Mouse (Mus musculus) ovary, postnatal 36 days (tissue): Measurements from ENCODE around the gene Cenpf.
"Not testable (repeated sequence)": the region's sequence is repeated elsewhere in the genome, so short reads cannot be mapped to it uniquely, and the experiment has no call there.

ENCODE experiments used
- DNase-seq: peaks from one replicate; pipeline ENCODE4 v3.0.0; 2022; ENCODE audit warnings: low spot score, mixed read lengths

Cenpf gene

DNA sequence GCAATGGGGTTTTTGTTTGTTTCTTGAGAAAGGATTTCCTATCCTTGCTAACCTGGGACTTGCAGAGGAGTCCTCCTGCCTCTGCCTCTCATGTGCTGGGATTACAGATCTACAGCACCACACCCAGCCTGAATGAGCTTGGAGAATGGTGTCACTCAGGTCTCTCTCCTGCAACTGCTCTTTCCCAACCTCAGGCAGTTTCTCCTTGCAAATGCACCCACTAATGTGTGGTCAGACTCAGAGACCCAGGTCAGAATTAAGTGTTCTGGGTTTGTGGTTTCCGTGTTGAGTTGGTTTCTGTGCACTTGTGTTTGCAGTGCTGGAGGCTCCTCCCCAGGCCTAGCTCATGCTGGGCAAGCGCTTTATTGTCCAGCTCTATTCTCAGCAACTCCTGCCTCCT lies 6.5 kb upstream of the Cenpf start:
- DNase-seq, result no peak

DNA sequence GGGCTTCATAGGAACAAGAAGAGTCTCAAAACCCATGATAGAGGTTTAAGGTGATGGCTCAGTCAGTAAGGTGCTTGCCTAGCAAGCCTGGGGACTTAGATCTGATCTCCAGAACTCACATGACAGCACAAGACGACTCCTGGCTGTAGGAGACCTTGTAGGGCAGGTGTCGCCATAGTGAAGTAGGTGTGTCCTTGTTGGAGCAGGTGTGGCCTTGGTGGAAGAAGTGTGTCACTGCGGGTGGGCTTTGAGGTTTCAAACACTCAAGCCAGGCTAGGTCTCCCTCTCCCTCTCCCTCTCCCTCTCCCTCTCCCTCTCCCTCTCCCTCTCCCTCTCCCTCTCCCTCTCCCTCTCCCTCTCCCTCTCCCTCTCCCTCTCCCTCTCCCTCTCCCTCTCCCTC lies 4.6 kb upstream of the Cenpf start:
- DNase-seq, result not testable (repeated sequence)

DNA sequence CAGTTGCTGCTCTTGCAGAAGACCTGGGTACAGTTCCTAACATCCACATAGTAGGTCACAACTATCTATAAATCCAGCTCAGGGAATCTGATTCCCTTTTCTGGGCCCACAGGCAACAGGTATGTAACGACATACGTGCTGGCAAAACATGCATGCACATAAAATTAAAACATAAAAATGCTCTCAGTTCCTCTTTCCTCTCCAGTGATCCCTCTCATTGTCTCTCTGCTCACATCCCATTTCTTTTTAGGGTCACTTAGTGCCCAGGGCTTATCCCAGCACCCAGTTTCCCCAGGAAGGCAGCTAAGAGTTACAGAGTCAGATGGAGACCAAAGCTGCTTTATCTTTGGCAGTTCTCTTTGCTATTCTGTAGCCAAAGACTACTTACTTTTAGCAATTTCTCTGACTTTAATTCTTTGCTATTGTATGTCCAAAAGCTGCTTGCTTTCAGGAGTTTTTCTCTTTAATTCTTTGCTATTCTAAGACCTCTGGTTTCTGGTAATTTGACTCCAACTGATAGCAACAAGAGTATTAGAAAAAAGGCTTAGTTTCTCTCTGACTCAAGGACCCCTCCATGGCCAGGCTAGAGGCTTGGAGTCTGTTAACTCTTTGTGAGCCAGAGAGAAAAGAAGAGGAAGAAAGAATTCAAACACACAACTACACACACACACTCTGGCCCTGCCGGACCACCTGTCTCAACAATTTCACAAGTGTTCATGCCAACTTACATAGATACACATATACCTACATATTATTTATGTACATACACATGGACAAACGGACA lies 1.4 kb upstream of the Cenpf start:
- no peak for DNase-seq

DNA sequence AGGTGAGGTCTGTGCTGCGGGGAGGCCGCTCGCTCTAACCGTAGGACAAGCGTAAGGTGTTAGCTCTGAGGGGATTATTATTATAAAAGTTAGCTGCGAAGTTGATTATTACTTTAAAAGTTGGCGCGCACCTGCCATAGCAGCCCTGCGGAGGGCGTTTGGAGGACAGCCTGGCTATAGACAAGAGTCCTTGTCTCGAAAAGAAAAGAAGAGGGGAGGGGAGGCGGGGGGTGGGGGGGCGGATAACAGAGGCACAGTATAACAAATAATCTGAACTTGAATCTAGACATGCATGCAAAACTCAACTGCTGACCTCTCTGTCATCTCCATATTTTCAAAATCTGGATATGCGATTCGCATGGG lies 483 bp upstream of the Cenpf start:
- DNase-seq, result no peak

DNA sequence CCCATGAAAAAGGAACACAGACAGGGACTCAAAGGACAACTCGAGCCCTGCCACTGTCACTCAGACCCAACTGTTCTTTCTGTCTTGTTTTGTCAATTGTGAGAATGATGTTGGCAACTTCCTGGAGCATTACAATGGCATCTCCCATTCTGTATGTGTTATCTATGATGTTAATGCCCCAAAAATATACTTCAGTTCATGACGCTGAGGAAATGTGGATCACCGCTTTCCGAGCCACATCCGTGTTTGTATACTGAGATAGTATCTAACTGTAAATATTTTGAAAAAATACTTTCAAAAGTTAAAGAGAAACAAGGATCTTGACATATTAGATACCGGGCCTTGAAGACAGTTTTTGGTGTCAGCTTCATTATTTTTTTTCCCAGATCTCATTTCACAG lies 1.9 kb downstream of the Cenpf start:
- DNase-seq, result no peak

DNA sequence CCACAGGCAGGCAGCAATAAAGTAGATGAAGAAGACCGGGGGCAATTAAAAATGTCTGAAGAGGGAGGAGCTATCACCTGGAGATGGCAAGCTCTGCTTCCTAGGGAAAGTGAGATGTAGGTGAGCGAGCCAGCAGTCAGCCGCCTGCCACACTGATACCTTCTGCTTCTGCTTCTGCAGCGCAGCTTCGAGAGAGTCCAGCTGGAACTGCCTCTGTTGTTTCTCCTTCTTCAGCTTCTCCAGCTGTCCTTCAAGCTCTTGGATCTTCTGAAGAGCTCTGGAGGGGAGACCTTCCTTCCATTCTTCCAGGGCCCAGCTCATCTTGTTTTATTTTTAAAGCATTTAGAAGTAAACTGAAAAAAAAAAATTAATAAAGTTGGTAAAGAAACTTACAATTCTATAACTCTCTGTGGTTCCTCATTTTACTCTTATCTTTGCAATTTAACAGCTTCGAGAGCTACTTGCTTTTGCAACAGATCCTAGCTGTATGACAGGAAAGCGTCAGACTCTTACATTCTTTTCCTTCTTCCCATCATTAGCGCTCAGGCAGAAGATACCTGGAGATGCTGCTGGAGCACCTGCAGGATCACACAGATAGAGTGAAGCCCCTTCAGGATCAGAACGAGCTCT lies 3.0 kb downstream of the Cenpf start:
- DNase-seq, result no peak

DNA sequence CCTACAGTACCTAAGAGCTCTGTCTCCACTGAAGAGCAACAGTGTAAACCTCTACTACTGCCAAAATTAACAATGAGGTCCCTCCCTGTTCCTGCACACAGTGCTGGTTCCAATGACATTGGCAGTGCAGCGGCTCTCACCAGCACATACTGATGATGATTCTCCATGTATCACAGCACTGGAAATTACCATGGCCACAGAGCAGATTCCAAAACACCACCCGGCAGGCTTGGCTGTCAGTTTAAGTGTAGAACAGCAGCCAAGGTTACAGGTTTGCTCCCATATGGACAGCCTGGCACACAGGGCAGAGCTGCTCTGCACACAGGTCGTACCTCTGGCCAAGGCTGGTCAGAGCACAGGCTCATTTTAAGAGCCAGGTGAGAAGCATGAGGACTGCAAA lies 8.3 kb downstream of the Cenpf start:
- no peak for DNase-seq

DNA sequence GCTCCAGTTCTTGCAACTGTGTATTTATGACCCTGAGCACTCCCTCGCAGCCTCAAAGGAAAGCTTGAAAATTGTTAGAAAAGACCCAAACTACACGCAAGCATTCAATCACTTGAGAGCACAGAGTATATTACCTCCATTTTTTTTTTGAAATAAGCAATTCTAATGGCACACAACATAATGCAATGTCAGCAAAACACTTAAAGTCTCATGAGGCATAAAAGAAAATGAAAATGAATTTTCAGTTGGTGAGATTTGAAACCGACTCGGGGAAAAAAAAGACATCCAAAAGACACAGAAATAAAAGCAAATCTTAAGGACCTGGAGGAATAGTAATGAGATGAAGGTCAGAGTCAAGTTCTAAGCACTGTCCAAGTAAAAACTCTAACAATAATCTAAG lies 11.9 kb downstream of the Cenpf start:
- DNase-seq, result no peak

DNA sequence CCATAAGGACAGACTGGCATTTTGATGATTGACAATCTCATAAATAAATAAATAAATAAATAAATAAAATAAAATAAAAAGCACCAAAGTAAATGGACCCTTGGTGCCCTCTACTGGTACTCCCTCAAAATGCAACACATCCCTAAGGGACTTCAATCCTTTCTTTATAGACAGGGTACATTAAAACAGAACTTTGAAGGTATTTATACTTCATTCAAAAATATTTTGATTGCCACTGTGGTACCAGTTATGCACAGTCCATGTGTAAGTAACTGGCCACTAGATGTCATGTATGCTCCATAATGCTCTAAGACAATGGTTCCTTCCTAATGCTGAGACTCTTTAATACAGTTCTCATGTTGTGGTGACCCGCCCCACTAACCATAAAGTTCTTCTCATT lies 12.5 kb downstream of the Cenpf start:
- no peak for DNase-seq

DNA sequence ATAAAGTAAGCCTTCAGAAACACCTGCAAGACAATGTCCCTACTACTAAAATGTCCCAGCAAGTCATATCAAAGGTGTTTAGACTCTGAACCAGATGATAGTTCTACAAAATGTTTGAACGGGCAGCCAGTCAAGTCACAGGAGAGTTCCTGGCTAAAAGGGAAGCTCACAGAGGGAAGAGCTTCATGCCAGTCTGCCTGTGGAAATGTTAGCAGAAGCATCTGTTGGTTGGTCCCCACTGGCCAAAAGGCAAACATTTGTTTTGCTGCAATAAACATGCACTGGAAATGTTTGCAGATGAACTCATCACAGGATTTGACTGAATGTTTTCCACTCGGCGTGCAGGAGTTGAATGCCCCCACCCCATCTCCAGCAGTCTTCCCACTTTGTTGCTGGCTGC lies 21.9 kb downstream of the Cenpf start:
- DNase-seq, result no peak

DNA sequence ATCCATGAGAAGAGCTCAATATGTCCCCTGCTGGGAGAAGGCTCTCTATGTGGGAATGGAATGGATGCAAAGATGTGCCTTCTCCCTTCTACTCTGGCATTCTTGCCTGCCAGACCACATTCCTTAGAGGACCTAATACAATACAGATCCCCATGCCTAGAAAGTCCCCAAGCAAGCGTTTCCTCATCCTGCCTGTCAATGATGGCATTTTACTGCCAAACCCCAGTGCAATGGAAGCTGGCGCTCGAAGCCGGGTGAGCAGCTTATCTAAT lies 23.1 kb downstream of the Cenpf start:
- DNase-seq, result no peak

DNA sequence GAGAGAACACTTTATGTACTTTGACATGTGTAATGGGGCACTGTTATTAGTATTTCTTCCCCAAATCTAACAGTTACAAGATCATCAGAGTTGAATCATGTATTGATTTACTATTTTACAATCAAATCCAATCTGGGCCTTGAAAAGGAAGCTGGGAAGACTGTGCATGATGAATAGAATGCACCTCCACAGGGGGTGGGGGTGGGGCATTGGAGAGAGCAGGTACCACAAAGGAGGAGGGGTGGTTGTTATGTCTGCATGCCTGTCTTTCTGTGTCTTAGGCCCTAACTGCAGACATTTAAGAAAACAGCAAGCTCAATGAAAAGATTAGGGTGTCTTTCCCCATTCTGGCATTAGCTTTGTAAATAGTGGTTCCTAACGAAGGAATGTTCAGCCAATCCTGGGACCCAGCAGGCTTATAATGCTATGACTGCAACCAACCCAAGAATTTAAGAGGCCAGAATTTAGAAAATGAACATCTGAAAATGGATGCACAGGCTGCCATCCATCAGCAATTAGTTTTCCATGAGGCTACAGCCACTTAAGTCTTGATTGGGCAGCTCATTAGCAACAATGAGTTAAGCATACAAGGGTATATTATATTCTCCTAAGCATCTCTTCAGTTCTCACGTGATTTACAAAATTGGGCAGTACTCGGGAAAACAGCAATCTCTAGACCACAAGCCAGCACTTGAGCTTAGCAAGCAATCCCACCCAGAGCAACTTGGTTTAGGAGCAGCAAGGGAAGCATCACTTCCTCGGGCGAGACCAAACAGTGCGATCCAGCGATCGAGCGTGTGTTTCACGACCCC lies 23.6 kb downstream of the Cenpf start:
- DNase-seq, result no peak

DNA sequence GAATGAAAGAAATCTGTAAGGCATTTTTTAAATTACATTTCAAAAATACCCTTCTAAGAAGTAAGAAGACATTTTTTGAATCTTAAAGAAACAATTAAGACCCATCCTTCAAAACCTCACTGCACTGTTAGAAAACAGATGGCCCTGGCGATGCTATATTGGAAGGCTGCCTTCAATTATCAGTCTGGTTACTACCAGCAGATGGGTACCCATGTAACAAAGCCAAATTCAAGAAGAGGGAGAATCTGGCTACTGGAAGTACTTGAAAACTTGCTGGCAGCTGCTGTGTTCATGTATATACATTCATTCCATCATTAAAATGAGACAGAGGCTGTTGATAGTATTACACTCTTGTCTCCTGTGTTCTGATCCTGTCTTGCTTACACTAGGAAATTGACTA lies 24.4 kb downstream of the Cenpf start:
- DNase-seq, result no peak

DNA sequence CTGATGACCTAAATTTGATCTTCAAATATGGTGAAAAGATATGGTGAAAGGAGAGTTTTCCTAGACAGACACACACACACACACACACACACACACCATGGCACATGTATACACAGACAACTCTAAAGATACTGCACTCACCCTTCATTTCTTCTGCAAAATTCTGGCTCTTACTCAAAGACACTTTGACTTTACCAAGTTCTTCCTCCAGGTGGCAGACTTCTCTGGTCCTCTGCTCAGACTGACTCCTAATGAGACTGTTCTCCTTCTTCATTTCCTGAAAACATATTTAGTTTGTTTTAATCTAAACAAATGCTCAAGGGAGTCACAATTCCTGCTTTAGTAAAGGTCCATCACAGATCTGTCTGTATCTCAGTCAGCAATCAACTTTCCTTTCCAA lies 26.0 kb downstream of the Cenpf start:
- no peak for DNase-seq

DNA sequence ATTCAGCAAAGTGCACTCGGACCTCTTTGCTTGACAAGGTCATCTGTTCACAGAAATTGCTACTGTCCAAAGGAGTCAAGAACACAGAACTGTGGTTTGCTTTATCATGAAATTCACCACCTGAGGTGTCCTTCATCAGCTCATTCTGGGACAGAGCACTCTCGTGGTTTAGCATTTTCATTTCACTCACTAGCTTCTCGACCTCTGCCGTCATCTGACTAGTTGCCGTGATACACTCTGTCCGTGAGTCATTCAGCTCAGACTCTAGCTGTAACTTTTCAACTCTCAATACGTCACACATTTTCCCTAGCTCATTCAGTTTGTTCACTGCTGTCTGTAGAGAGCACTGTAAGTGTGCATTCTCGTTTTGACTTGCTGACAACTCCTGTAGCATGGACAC lies 30.5 kb downstream of the Cenpf start:
- no peak for DNase-seq

DNA sequence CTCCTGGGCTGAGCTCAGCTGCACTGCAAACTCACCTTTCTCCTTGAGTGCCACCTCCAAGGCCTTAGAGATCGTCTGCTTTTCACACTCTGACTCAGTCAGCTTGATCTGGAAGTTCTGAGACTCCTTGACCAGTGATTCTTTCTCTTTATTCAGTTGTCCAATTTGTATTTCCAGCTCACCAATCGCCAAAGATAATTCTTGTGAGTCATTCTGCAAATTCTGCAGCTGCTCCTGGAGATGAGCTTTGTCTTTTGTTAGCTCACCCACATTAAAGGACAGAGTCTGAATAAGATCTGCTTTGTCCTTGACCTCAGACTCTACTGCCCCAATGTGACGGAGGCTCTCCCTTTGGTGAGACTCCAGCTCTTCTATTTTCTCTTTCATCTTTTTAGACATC lies 34.1 kb downstream of the Cenpf start:
- no peak for DNase-seq

DNA sequence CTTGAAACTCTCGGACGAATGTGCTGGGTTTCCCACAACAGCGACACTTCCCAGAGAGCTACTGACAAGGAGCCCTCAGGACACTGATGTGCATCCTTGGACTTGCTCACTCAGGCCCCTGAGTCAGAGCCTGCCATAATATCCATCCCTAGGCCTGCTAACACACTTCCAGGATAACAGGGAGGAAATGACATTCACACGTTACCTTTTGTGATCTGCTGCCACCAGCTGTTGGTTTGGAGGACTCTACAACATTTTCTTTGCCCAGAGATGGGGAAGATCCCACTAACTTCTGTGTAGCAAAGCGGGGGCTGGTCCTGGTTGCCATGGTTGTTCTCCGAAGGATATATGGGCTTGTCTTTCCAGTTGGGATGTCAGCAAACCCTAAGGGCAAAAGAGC lies 41.3 kb downstream of the Cenpf start:
- DNase-seq, result no peak

DNA sequence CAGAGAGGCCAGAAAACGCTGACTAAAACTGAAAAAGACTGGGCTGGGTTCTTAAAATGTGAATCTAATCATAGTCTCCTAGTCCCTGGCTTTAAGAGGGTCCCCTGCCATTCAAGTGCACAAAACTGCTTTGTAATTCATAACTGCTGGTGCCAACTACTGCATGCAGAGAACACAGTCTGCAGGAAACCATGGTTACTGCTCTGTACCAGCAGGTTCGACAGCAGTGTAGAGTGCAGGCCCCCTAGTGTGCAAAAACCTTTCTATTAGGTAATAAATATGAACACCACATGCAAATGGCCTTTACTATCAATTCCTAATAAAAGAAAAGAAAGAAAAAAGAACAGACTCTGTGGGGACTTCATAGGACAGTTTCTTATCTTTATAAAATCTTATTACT lies 42.5 kb downstream of the Cenpf start:
- DNase-seq, result no peak

DNA sequence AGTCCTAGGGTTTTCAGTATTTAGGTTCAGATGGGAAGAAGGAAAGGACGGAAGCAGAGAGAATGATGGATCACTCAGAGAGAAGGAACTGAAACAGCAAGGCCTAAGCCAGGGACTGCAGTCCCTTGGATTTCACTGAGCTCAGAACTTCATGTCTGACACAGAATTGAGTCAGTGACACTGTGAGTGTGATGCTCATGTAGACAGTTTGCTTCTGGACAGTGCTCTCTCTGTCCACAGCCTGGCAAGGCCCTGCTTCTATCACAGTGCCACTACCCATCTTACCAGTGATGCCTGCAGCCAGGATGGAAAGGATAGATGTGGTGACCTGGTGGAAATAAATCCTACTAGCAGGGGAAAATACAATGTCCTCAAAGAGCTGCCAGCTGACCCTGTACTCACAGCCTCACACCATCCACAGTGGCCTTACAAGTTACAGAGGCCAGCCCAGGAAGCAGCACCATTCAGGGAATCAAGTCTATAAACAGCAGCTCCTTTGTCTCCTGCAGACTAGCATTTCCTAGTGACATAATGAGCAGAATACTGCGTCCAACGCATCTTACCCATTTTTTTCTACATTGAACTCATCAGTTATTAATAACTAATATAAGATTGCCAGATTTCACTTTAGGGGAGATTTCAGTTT lies 43.1 kb downstream of the Cenpf start:
- no peak for DNase-seq

DNA sequence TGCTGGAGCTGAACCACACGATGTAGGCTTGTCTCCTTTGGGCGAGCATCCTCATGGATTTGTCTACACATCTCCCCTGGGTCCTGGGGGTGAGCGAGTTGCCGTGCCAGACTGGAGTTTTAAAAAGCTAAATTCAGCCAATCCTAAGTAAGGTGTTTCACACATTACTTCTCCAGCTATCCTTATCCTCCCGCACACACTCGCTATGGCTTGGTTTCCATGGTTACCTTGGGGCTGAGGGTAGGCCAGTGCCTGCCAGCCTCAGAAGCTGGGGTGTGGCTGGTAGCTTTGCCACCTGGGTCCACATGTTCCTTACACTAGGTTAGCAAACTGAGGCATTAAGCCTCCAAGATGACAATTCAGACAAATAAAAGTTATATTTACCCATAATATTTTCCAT lies 48.3 kb downstream of the Cenpf start:
- DNase-seq, result no peak

DNA sequence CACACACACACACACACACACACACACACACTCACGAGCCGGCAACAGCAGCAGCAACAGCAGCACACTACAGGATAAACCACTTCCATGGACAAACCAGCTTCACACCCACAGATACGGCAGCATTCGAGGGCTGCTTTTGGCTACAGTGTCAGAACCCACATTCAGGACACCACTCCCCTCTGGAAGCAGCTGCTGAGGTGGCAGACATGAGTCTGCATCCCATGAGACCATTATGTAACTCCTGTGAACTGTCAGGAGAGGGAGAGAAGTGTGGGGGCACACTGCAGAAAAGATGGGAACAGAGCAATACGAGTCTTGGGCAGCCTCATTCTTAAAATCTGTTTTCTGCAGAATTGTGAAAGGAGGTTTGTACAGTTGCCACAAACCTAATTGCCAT lies 54.1 kb downstream of the Cenpf start:
- no peak for DNase-seq

DNA sequence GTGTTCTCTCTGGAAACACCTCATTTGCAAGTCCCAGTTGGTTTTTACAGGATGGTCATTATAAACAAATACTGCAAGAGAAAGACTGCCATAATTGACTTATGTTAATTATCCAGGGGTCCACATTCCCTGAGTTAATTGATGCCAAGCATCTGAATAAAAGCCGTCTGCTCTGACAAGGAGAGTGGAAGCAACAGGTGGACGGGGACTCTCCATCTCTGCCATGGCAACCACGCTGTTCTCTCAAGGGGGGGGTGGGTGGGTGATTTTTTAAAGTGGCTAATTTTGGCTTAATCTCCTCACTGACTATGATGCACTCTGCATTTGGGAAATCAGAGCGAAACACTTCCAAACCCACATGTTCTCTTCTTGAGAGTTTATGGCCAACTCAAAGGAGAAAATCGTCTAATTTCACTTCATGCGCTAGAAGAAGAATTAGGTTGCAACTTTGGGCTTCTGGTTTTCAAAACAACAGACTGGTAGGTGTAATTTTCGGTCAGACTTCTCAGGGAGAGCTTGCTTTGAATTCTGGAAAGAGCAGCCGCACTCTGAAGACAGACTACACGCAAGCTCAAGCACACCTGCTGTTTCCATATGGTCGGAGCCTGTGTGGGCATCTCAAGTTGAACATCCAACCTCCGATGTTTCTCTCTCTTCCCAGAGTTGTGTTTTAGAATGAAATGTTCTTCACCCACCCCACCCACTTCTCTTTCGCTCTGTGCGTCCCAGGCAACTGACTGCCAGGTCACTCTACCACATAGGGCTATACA lies 55.8 kb downstream of the Cenpf start:
- no peak for DNase-seq
